In the genomic region with DNA sequence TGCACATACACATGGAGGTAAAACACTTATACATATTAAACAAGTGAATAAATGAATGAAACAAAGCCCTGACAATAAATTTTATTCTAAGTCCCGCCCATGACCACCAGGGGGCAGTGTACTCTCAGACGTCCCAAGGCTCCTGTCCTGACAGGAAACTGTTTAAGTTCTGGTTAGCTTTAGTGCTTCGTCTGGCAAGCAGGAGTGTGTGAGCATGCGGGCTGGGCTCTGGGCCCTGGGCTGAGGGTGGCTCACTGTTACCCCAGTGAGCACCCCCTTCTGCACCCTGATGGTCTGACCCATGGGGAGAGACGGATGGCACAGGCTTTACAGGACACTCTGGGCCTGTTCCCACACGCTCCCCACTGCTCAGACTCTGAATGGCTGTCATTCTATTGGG, we compare ENCODE assay signal across 8 mouse cellular contexts. TPM values are rescaled to one million over a fixed set of nuclear protein-coding genes. Genes with fewer than 3 reads are reported as not detected.
A peak's percentile ranks its signal among the peaks of the same experiment; 100 is the strongest.
DNase-seq lines count a peak whose midpoint lies in the region; ATAC-seq and TF ChIP-seq lines count a peak whose summit lies in the region.

No protein-coding gene starts in this region.

- peak; percentile 93 for TF ChIP-seq CTCF in left cerebral cortex, adult 2 months (IDR thresholded peaks at IDR 0.05)

- no peaks in the 10 kb centered on the region for H3K9me3 ChIP-seq in embryonic facial prominence, embryonic 11.5 days (replicated peaks; ENCODE audit: control insufficient read depth, low read length)

- 30% methylated on average over 6 of the region's 6 CpGs for WGBS in embryonic facial prominence, embryonic 11.5 days

- no peaks in the 10 kb centered on the region for H3K4me1 ChIP-seq in embryonic facial prominence, embryonic 11.5 days (ENCODE audit: control insufficient read depth, insufficient read depth, low read length)

- H3K4me3 ChIP-seq in embryonic facial prominence, embryonic 11.5 days (ENCODE audit: low read depth, low read length) = no peak overlapping the region
- no peak overlapping the region for H3K4me3 ChIP-seq in left cerebral cortex, adult 2 months

- H3K27me3 ChIP-seq in embryonic facial prominence, embryonic 11.5 days (ENCODE audit: control insufficient read depth, insufficient read depth, low read length) = no peaks in the 10 kb centered on the region

- intact Hi-C loops in heart, postnatal 25 days (cut with DNase I) = loop anchor here (1.0 to 5.0 kb wide), 4 partner anchors 364 to 498 kb away; no protein-coding TSS in a partner anchor
- intact Hi-C loops in heart, postnatal 36 days (cut with DNase I) = loop anchor here (1.0 to 2.0 kb wide), 4 partner anchors 364 to 496 kb away; no protein-coding TSS in a partner anchor
- intact Hi-C loops in left cerebral cortex, adult 2 months (cut with DNase I) = loop anchor here (2.0 to 5.0 kb wide), 3 partner anchors 406 to 498 kb away; no protein-coding TSS in a partner anchor

- ATAC-seq in embryonic facial prominence, embryonic 11.5 days (replicated peaks; ENCODE audit: insufficient number of reproducible peaks, low FRiP score, low TSS enrichment, low read depth) = no peak
- peak; percentile 85 for ATAC-seq in megakaryocyte progenitor cell, adult 5-6 weeks (replicated peaks; ENCODE audit: poor library complexity)

- no peak overlapping the region for H3K4me2 ChIP-seq in embryonic facial prominence, embryonic 11.5 days (ENCODE audit: low read depth, low read length)

- peak; percentile 60 for DNase-seq in heart, adult 8-10 months (ENCODE audit: low spot score)
- no peak for DNase-seq in heart, postnatal 25 days (ENCODE audit: low spot score)
- DNase-seq in adrenal gland, postnatal 10 days = peak; percentile 84
- peak; percentile 83 for DNase-seq in embryonic facial prominence, embryonic 11.5 days (ENCODE audit: low spot score)
- DNase-seq in heart, postnatal 36 days = peak; percentile 64 to 71
- DNase-seq in left cerebral cortex, adult 2 months (ENCODE audit: extremely low spot score in 1 of 2, low spot score in 2 of 2) = peak; percentile 55 to 68
- DNase-seq in spleen, postnatal 36 days (ENCODE audit: low spot score in 2 of 2) = peak; percentile 40 to 51

- H3K36me3 ChIP-seq in embryonic facial prominence, embryonic 11.5 days (replicated peaks; ENCODE audit: control insufficient read depth, insufficient read depth, low read depth, low read length) = no peaks in the 10 kb centered on the region

- H3K9ac ChIP-seq in embryonic facial prominence, embryonic 11.5 days (replicated peaks; ENCODE audit: low read length) = no peak overlapping the region

- H3K27ac ChIP-seq in embryonic facial prominence, embryonic 11.5 days (replicated peaks; ENCODE audit: low read depth, low read length) = no peak overlapping the region
- H3K27ac ChIP-seq in left cerebral cortex, adult 2 months = no peak overlapping the region

RNA-seq across cellular contexts. Expression of a gene that starts 12.6 kb away (rescaled TPM):
- total RNA-seq in heart, adult 8-10 months (2022) = under 1 TPM; 0.24 to 0.82 (median 0.53) TPM
- total RNA-seq in heart, postnatal 25 days (2021) = under 1 TPM; 0.62 to 0.75 TPM
- total RNA-seq in adrenal gland, postnatal 10 days (2021) = 10 to 100 TPM; 29.1 to 30.7 TPM
- polyA plus RNA-seq in embryonic facial prominence, embryonic 11.5 days (2014; fragmentation: Nextera tagmentation; extraction: Ambion mirVana) = 9.7 and 9.8 TPM in 2 replicates
- under 1 TPM; 0.43 to 0.83 TPM for total RNA-seq in heart, postnatal 36 days (2021)
- 1 to 10 TPM; 7.4 to 9.4 TPM for total RNA-seq in left cerebral cortex, adult 2 months (2021)
- 27.8 and 33.0 TPM in 2 replicates for total RNA-seq in megakaryocyte progenitor cell, adult 5-6 weeks (2015)
- 12.1 TPM in 2 replicates for total RNA-seq in megakaryocyte progenitor cell, adult 5-6 weeks (2017)

Comparison
In these comparisons a context has a peak if more than half of its experiments do, and no peak if none do; other contexts are left out.
1. RNA of a gene that starts 12.6 kb away (total RNA-seq): 12.1 to 33.0 TPM in megakaryocyte progenitor cell, adult 5-6 weeks, 29.1 to 30.7 TPM in adrenal gland, postnatal 10 days and 7.4 to 9.4 TPM in left cerebral cortex, adult 2 months; 0.43 to 0.83 TPM in heart, postnatal 36 days, 0.62 to 0.75 TPM in heart, postnatal 25 days and 0.24 to 0.82 TPM in heart, adult 8-10 months; every median in the first group is over 4 times any median in the second.